Mouse (Mus musculus): ENCODE data around the gene Krt2. TPM values are rescaled to one million over a fixed set of nuclear protein-coding genes. Genes with fewer than 3 reads are reported as not detected.

Gene Krt2
- polyA plus RNA-seq, 1 experiment from 2014 or later: not detected

Other genes with a start within 250 kb of the Krt2 start
- not detected in 2 replicates for gene Krt75, start 244.3 kb downstream of the Krt2 start, polyA plus RNA-seq (2014; fragmentation: Nextera tagmentation; extraction: Ambion mirVana)
- not detected in 2 replicates for gene Gm5414, start 190.0 kb downstream of the Krt2 start, polyA plus RNA-seq (2014; fragmentation: Nextera tagmentation; extraction: Ambion mirVana)
- gene Gm5478, start 170.8 kb downstream of the Krt2 start, polyA plus RNA-seq (2014; fragmentation: Nextera tagmentation; extraction: Ambion mirVana): not detected in 2 replicates
- not detected in 2 replicates for gene Krt6b, start 137.9 kb downstream of the Krt2 start, polyA plus RNA-seq (2014; fragmentation: Nextera tagmentation; extraction: Ambion mirVana)
- 0.09 TPM in 1 of 2 replicates, not detected in the other for gene Krt6a, start 123.9 kb downstream of the Krt2 start, polyA plus RNA-seq (2014; fragmentation: Nextera tagmentation; extraction: Ambion mirVana)
- 5.0 and 6.4 TPM in 2 replicates for gene Krt5, start 105.3 kb downstream of the Krt2 start, polyA plus RNA-seq (2014; fragmentation: Nextera tagmentation; extraction: Ambion mirVana)
- gene Krt71, start 75.1 kb downstream of the Krt2 start, polyA plus RNA-seq (2014; fragmentation: Nextera tagmentation; extraction: Ambion mirVana): not detected in 2 replicates
- not detected in 2 replicates for gene Krt72, start 31.7 kb downstream of the Krt2 start, polyA plus RNA-seq (2014; fragmentation: Nextera tagmentation; extraction: Ambion mirVana)
- gene Krt73, start 15.8 kb downstream of the Krt2 start, polyA plus RNA-seq (2014; fragmentation: Nextera tagmentation; extraction: Ambion mirVana): not detected in 2 replicates
- 0.53 and 0.74 TPM in 2 replicates for gene Krt1, start 32.6 kb upstream of the Krt2 start, polyA plus RNA-seq (2014; fragmentation: Nextera tagmentation; extraction: Ambion mirVana)
- gene Krt77, start 51.5 kb upstream of the Krt2 start, polyA plus RNA-seq (2014; fragmentation: Nextera tagmentation; extraction: Ambion mirVana): not detected in 2 replicates
- not detected in 2 replicates for gene Krt76, start 74.8 kb upstream of the Krt2 start, polyA plus RNA-seq (2014; fragmentation: Nextera tagmentation; extraction: Ambion mirVana)
- not detected in 2 replicates for gene Krt4, start 106.6 kb upstream of the Krt2 start, polyA plus RNA-seq (2014; fragmentation: Nextera tagmentation; extraction: Ambion mirVana)
- gene Krt79, start 122.2 kb upstream of the Krt2 start, polyA plus RNA-seq (2014; fragmentation: Nextera tagmentation; extraction: Ambion mirVana): 0.21 TPM in 1 of 2 replicates, not detected in the other
- gene Krt78, start 136.1 kb upstream of the Krt2 start, polyA plus RNA-seq (2014; fragmentation: Nextera tagmentation; extraction: Ambion mirVana): not detected in 2 replicates
- gene Krt8, start 186.3 kb upstream of the Krt2 start, polyA plus RNA-seq (2014; fragmentation: Nextera tagmentation; extraction: Ambion mirVana): 13.1 and 13.5 TPM in 2 replicates
- 8.1 and 10.1 TPM in 2 replicates for gene Krt18, start 210.0 kb upstream of the Krt2 start, polyA plus RNA-seq (2014; fragmentation: Nextera tagmentation; extraction: Ambion mirVana)